Mouse (Mus musculus): ENCODE results near the gene Zfhx3. TPM values are rescaled to one million over a fixed set of nuclear protein-coding genes. Genes with fewer than 3 reads are reported as not detected.

Gene Zfhx3
- total RNA-seq, 1 experiment from 2014 or later = 2.3 TPM

DNA sequence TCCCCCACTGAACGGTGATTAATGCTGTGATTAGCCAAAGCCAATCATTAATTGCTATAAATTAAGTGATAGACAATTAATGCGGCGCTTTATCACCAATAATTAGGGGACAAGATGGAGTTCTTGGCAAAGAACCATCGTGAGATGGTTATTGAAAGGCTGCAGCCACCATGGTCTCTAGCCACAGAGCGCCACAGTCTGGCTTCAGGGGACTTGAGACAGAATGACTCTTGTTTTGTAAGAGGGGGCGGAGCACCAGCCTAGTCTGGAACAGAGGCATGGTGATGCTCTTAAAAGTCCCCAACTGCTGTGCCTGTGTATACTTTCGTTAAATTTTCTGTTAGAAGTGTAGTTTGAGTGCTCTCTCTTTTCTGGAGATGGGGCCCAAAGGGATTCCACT is 977.7 kb downstream of the Zfhx3 start:
- ATAC-seq (replicated peaks; ENCODE audit: insufficient number of reproducible peaks, low FRiP score, low TSS enrichment, poor library complexity, severe bottlenecking) = no peak

DNA sequence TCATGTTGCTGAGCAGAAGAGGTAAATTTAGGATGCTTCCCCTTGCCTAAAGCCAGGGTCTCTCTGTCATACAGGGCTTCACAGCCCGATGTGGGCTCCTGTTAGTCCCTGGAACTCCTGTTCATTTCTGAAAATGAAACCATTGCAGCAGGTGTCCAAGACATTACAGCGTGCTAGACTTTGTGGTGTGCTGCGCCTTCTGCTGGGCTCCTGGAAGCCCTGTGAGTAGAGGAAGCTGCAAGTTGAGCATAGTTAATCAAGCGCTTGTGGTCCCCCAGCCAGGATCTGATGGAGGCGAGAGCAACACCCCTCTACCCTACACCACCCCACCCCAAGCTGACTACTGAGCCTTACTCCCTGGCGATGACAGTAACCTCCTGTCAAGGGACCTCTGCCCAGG is 980.7 kb downstream of the Zfhx3 start:
- no peak for ATAC-seq (replicated peaks; ENCODE audit: insufficient number of reproducible peaks, low FRiP score, low TSS enrichment, poor library complexity, severe bottlenecking)

DNA sequence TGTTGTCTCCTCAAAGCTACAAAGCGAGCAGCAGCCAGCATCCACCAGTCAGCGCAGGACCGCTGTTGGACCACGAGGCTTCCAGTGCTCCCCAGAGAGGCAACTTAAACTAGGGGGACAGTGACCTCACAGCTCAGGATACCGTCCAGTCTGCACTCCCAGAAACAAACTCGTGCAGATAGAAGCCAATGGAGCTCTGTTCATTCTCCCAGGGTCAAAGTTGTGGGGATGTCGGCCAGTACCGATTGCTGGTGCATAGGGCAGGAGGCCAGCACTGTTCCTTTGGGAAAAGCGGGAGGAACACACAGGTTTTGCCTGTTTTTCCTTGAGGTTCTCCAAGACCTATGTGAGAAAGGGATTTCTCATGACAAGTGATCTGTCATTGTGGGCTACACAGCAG is 982.1 kb downstream of the Zfhx3 start:
- no peak for ATAC-seq (replicated peaks; ENCODE audit: insufficient number of reproducible peaks, low FRiP score, low TSS enrichment, poor library complexity, severe bottlenecking)

DNA sequence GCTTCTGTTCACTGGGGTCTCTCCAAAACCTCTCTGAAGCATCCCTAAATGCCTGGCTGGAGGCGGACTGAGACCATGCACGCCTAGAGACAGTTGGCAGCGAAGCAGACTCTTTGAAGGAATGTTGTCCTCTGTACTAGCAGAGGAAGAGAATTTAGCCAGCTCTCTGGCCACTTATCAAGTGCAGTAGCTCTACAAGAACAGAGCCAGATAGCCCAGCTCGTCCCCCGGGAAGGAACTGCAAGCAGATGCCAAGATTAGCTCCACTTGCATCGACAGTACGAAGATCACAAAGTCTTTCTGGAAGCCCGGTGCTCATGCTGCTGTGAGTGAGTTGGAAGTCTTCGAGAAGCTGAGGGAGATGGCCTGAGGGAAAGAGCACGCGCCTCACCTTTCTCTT is 983.7 kb downstream of the Zfhx3 start:
- no peak for ATAC-seq (replicated peaks; ENCODE audit: insufficient number of reproducible peaks, low FRiP score, low TSS enrichment, poor library complexity, severe bottlenecking)

DNA sequence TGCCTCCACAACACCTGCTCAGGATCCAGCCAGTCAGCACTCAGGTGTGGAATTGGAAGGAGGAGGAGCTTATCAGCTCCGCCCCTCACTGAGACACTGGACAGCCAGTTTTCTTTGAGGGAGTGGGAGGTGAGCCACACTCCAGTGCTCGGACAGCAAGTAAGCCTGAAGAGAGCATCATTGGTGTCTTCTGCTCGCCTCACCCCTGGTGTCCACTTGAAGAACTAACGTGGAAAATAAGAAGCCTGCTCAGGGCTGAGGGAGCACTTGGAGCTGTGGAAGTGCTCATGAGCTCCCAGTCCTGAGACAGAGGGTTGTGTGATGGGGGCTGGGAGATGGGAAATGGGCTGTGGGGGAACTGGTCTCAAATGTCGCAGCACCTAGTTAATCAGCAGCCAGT is 988.2 kb downstream of the Zfhx3 start:
- ATAC-seq (replicated peaks; ENCODE audit: insufficient number of reproducible peaks, low FRiP score, low TSS enrichment, poor library complexity, severe bottlenecking) = no peak

DNA sequence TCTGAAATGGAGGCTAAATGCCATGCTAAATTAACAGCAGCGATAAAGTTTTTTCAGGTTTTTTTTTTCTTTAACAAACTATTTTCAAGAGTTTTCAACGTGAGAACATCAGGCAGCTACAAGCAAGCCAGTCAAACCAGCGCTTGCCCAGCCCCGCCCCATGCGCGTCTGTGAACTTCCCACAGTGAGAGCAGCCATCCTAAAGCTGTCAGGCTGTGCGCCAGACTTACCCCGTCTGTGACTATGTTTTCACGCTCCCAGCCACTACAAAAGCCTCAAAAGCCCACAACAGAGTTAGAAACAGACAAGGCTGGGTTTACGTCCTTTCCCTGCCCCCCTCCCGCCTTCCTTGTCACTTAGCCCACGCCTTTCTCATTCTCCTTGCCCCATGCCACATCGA is 989.4 kb downstream of the Zfhx3 start:
- ATAC-seq (replicated peaks; ENCODE audit: insufficient number of reproducible peaks, low FRiP score, low TSS enrichment, poor library complexity, severe bottlenecking) = no peak

DNA sequence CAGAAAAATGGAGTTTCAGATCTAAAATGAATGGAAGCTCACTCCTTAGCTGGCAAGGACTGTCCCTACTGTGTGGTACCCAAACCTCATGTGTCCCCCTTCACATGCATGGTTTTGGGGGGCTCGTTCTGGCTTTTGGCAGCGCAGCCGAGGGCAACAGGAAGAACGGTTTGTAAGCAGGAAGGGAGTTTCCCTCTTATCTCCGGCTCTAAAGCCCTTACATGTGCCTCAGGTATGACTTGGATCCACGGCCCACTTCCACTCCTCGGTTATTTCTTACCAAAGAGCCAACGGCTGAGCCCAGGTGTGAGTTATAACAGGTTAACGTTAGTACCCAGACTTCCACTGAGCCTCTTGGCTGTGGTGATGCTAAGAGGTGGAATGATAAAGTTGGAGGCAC is 990.3 kb downstream of the Zfhx3 start:
- no peak for ATAC-seq (replicated peaks; ENCODE audit: insufficient number of reproducible peaks, low FRiP score, low TSS enrichment, poor library complexity, severe bottlenecking)

DNA sequence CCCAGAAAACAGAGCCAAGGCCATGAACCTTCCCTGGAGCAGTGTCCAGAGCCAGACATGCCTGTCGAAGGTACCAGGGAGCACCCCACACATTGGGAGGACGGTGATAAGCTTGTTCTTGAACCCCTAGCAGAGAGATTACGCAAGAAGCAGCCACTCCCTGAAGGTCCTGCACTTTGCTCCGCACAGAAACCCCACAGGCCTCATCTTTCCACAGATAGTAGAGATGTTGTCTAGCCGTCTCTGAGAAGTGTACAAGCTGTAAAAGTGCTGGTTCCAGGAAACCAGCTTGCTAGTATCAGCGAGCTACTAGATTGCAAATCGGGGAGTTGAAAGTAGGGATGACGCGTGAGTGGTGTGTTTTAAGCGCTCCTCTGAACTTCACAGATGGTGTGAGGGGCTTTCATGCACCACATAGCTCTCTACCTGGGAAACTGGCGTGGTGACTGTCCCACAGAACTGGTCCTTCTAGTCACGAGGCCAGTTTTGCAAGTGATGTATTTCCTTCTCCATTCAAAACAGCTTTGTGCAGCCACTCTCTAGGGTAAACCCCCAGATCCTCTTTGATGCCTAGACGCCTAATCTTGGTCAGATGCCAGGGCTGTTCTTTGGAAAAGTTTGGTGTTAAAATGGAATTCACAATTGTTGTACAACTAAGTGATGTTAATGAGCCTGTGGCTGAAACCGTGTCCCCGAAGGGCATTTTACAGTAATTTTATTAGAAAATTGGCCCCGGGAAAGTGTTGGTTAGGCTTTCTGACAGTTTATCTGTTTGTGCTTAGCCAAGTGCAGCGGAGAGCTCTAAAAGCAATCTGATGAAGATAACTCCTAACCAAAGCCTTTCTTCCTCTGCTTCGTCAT is 993.6 kb downstream of the Zfhx3 start:
- no peak for ATAC-seq (replicated peaks; ENCODE audit: insufficient number of reproducible peaks, low FRiP score, low TSS enrichment, poor library complexity, severe bottlenecking)

DNA sequence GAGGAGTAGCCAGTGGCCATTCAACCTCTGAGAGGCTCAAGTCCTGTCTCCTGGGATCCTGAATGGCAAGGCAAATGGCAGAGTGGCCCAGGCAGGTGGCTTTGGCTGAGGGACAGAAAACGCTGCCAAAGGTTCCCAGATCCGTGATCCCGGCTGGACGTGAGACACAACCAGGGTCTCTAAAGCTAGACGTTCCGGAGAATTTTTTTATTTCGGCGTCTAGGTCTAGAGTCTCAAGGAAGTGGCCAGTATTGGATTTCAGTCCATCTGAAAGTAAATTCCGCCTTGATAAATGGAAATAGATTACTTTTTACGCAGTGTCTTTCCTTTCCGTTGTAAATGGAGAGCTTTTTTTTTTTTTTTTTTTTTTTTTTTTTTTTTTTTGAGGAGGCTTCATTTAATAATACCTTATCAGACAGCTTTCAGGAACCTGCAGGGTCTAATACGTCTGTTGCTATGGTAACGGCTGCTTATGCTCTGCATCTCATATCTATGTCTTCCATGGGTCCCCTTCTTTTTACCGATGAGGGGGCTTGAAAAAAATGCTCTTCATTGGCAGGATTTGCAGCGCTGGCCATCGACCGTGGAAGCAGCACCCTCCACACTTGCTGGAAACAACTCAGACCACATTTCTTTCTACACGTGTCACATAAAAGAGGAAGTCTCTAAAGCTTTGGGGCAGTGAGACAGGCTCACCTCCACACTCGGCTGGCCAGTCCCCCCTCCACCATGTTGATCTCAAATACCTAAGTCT is 994.4 kb downstream of the Zfhx3 start:
- no peak for ATAC-seq (replicated peaks; ENCODE audit: insufficient number of reproducible peaks, low FRiP score, low TSS enrichment, poor library complexity, severe bottlenecking)

DNA sequence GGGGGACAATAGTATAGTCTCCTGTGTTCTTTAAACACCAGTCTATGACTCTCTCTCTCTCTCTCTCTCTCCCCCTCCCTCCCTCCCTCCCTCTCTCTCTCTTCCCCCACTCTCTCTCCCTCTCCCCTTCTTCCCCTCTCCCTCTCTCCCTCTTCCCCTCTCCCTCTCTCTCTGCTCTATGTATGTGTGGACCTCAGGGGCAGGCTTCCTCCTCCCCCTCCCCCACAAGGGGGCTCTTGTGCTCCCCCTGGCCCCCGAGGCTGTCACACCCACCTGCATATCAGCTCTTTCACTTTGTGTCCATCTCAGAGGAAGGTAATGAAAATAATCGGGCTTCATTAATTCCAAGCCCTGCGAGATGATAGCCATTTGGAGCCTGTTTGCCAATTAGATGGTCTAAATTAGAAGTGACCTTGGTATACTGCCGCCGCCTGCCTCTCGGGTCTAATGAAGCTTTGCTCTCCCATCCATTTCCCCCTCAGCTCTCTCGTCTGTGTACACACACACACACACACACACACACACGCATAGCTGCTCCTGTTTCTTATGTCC is 995.5 kb downstream of the Zfhx3 start:
- no peak for ATAC-seq (replicated peaks; ENCODE audit: insufficient number of reproducible peaks, low FRiP score, low TSS enrichment, poor library complexity, severe bottlenecking)

DNA sequence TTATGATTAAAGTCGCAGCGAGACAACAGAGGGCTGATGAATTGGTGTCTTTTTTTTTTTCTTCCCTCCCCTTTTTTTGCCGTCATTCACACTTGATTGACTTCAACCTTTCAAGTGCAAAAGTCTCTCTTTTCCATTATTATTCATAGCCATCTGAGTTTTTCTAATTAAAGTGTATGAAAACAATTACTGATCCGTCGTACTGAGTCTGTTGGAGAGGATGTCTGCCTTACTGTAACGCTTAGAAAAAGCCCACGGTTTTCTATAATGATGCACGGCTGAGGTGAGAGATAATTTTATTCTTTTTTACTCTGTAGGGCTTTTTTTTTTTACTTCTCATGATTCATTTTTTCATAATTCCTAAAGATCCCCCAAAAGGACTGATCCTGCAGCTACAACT is 1000.2 kb downstream of the Zfhx3 start:
- no peak for ATAC-seq (replicated peaks; ENCODE audit: insufficient number of reproducible peaks, low FRiP score, low TSS enrichment, poor library complexity, severe bottlenecking)

DNA sequence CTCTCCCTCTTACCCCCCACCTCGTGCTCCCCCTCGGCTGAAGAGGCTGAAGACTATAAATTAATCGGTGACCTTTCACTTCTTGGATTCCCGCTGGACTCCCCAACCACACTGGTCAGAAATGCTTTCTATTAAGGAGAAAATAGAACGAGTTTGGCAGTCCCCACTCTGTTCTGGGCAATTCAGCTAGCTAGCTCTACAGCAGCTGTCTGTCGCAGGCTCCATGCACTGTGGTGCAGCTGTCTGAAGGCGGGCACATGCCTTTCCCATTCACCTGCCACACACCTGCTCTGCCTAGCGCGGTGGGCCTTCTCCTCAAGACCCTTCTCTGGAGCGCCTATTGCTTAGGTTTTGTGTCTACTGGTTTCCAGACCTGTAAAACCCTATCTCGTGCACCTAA is 1000.7 kb downstream of the Zfhx3 start:
- no peak for ATAC-seq (replicated peaks; ENCODE audit: insufficient number of reproducible peaks, low FRiP score, low TSS enrichment, poor library complexity, severe bottlenecking)

DNA sequence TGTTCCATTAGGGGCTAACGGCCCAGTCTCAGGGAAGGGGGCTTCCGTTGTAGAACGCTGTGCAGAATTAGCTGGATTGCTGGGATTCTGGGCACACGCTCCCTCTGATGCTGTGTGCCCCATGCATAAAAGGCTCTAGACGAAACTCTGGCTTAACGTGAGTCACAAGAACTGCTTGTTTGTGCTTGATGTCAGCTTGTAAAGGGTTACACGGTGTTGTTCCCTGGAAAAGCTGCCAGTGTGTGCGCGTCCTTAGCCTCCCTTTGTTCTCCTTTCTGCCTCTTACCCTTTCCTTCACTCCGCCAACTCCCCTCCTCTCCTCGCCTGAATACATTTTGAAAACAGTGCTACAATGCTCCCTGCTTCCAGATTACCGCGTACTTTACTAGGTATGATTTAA is 1001.9 kb downstream of the Zfhx3 start:
- ATAC-seq (replicated peaks; ENCODE audit: insufficient number of reproducible peaks, low FRiP score, low TSS enrichment, poor library complexity, severe bottlenecking) = no peak

DNA sequence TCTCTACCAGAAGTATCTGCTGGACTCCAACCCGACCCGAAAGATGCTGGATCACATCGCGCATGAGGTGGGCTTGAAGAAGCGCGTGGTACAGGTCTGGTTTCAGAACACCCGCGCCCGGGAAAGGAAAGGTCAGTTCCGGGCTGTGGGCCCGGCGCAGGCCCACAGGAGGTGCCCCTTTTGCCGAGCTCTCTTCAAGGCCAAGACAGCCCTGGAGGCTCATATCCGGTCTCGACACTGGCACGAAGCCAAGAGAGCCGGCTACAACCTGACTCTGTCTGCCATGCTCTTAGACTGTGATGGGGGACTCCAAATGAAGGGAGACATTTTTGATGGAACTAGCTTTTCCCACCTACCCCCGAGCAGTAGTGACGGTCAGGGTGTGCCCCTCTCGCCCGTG is 1007.9 kb downstream of the Zfhx3 start:
- ATAC-seq (replicated peaks; ENCODE audit: insufficient number of reproducible peaks, low FRiP score, low TSS enrichment, poor library complexity, severe bottlenecking) = no peak

DNA sequence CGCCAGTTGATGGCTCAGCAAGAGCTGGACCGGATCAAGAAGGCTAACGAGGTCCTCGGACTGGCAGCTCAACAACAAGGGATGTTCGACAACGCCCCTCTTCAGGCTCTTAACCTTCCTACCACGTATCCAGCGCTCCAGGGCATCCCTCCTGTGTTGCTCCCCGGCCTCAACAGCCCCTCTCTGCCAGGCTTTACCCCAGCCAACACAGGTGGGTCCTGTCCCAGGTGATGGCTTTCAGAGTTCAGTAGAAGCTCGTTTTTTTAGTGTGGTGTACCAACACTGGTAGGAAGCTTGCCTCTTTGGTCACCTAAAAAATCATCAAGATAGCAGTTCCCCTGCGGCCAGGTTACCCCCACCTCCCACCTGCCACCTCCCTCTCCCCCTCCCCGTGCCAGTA is 1009.1 kb downstream of the Zfhx3 start:
- ATAC-seq (replicated peaks; ENCODE audit: insufficient number of reproducible peaks, low FRiP score, low TSS enrichment, poor library complexity, severe bottlenecking) = no peak

DNA sequence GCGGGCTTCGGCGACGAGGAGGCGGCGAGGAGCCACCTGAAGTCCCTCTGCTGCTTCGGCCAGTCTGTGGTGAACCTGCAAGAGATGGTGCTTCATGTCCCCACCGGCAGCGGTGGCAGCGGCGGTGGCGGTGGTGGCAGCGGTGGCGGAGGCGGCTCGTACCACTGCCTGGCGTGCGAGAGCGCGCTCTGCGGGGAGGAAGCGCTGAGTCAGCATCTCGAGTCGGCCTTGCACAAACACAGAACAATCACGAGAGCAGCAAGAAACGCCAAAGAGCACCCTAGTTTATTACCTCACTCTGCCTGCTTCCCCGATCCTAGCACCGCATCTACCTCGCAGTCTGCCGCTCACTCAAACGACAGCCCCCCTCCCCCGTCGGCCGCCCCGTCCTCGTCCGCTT is 1014.0 kb downstream of the Zfhx3 start:
- no peak for ATAC-seq (replicated peaks; ENCODE audit: insufficient number of reproducible peaks, low FRiP score, low TSS enrichment, poor library complexity, severe bottlenecking)

DNA sequence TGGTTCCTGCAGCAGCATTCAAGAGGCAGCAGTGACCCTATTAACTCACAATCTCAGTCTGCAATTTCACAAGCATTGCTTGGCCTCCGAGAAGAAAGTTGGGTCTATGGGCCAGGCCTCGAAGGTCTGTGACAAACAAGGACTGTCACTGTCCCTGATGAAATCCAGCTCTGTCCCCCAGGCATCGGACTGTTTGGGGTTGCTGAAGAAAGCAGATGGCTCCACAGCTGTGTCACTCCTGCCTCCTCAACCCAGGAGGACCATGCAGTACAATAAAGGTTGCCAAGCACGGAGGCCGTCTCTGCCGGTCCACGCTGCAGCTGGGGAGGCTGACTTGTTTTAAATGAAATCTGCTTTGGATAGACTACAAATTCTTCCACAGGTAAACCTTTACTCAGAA is 1020.1 kb downstream of the Zfhx3 start:
- ATAC-seq (replicated peaks; ENCODE audit: insufficient number of reproducible peaks, low FRiP score, low TSS enrichment, poor library complexity, severe bottlenecking) = no peak

DNA sequence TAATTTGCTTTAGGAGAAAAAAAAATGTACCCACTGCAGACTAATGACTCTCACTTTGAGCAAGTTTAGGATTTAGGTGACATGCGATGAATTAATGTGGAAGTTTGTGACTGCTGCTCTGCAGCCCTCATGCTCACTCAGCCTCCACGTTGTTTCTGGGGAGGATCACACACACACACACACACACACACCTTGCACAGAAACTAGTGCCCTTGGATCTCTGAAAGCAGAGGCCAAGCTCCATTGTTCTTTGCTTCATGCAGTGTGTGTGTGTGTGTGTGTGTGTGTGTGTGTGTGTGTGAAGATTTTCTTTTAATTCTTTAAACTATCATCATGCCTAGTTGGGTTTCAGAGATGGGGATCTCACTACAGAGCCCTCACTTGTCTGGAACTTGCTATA is 1020.7 kb downstream of the Zfhx3 start:
- ATAC-seq (replicated peaks; ENCODE audit: insufficient number of reproducible peaks, low FRiP score, low TSS enrichment, poor library complexity, severe bottlenecking) = no peak

DNA sequence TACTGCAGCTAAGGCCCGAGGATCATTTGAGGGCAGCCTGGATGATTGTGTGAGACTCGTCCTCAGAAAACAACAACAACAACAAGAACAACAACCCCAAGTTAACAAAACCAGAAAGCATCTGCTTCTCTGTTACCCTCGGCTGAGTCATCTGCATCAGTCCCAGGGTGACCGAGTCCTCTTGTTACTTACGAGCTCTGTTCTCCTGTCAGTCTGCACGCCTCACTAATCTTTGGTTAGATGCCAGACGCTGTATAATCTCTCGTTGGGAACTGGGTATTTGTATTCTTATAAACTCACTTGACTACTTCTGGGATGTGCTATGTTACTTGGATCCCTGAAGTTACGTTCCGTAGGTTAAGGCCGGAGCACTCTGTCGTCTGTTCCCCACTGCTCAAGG is 1023.6 kb downstream of the Zfhx3 start:
- ATAC-seq (replicated peaks; ENCODE audit: insufficient number of reproducible peaks, low FRiP score, low TSS enrichment, poor library complexity, severe bottlenecking) = no peak

All from monocyte, adult 5-6 weeks (primary cell).